Mouse (Mus musculus): ENCODE data around the gene Gm49321. TPM values are rescaled to one million over a fixed set of nuclear protein-coding genes. Genes with fewer than 3 reads are reported as not detected.

The Gm49321 gene
- polyA plus RNA-seq, 1 experiment from 2014 or later = 14.0 TPM

GRCm38 (mm10) chr12:73953420-73954186 lies 16.1 kb downstream of the Gm49321 start:
- DNase-seq (ENCODE audit: extremely low spot score, low spot score) = no peak
- no peaks in the 10 kb centered on the region for H3K9me3 ChIP-seq
- H3K4me1 ChIP-seq = peaks cover 25% of the 10 kb centered on the region
- peaks cover 1% of the 10 kb centered on the region; the same call in 1 of the 2 replicates for H3K36me3 ChIP-seq (replicated peaks)
- peak overlapping the region; percentile 47 for H3K4me3 ChIP-seq
- peaks cover 2% of the 10 kb centered on the region; the same call in 1 of the 2 replicates for H3K27me3 ChIP-seq (ENCODE audit: poor library complexity, severe bottlenecking)
- H3K27ac ChIP-seq = peak overlapping the region; percentile 72; the same call in 1 of the 2 replicates
- 47% methylated on average over 14 of the region's 14 CpGs for WGBS

GRCm38 (mm10) chr12:73954785-73955184 lies 17.3 kb downstream of the Gm49321 start:
- peaks cover 15% of the 10 kb centered on the region for H3K4me1 ChIP-seq
- WGBS = 85% methylated on average over 5 of the region's 5 CpGs
- no peaks in the 10 kb centered on the region for H3K9me3 ChIP-seq
- DNase-seq (ENCODE audit: extremely low spot score, low spot score) = no peak
- H3K36me3 ChIP-seq (replicated peaks) = no peaks in the 10 kb centered on the region
- no peak overlapping the region for H3K4me3 ChIP-seq
- H3K27me3 ChIP-seq (ENCODE audit: poor library complexity, severe bottlenecking) = no peaks in the 10 kb centered on the region
- H3K27ac ChIP-seq = no peak overlapping the region

- DNase-seq (ENCODE audit: extremely low spot score, low spot score) = no peak
- 94% methylated on average over 3 of the region's 3 CpGs for WGBS
- Histone ChIP-seq H3K4me1 (peaks cover 12% of the 10 kb centered on the region), H3K36me3 (replicated peaks) (no peaks in the 10 kb centered on the region), H3K27me3 (ENCODE audit: poor library complexity, severe bottlenecking) (no peaks in the 10 kb centered on the region), H3K9me3 (no peaks in the 10 kb centered on the region), H3K27ac (no peak overlapping the region), H3K4me3 (no peak overlapping the region)
Measured at GRCm38 (mm10) chr12:73957676-73958075, 20.2 kb downstream of the Gm49321 start.

- WGBS = 87% methylated on average over 2 of the region's 2 CpGs
- H3K4me1 ChIP-seq = peaks cover under 1% of the 10 kb centered on the region; the same call in 1 of the 2 replicates
- H3K4me3 ChIP-seq = no peak overlapping the region
- no peak for DNase-seq (ENCODE audit: extremely low spot score, low spot score)
- H3K27ac ChIP-seq = no peak overlapping the region
- H3K27me3 ChIP-seq (ENCODE audit: poor library complexity, severe bottlenecking) = no peaks in the 10 kb centered on the region
- no peaks in the 10 kb centered on the region for H3K36me3 ChIP-seq (replicated peaks)
- no peaks in the 10 kb centered on the region for H3K9me3 ChIP-seq
Measured at GRCm38 (mm10) chr12:73958830-73959229, 21.4 kb downstream of the Gm49321 start.

- 1% methylated on average over 60 of the region's 60 CpGs for WGBS
- H3K27ac ChIP-seq = peak within 1 kb of the TSS; percentile 90
- no peaks in the 10 kb centered on the region for H3K27me3 ChIP-seq (ENCODE audit: poor library complexity, severe bottlenecking)
- peak within 1 kb of the TSS; percentile 89 for H3K4me3 ChIP-seq
- peak; percentile 98 for DNase-seq (ENCODE audit: extremely low spot score, low spot score)
- H3K9me3 ChIP-seq = no peaks in the 10 kb centered on the region
- H3K36me3 ChIP-seq (replicated peaks) = peaks cover 26% of the 10 kb centered on the region
- H3K4me1 ChIP-seq = peaks cover 12% of the 10 kb centered on the region
Measured at GRCm38 (mm10) chr12:73964291-73965281, 27.1 kb downstream of the Gm49321 start, which contains the start of gene Snapc1. Snapc1 (plus strand) TSS chr12:73964481.

- Histone ChIP-seq H3K4me1 (peaks cover 12% of the 10 kb centered on the region), H3K9me3 (peaks cover 11% of the 10 kb centered on the region; the same call in 1 of the 2 replicates), H3K27me3 (ENCODE audit: poor library complexity, severe bottlenecking) (no peaks in the 10 kb centered on the region), H3K27ac (no peak overlapping the region), H3K4me3 (no peak overlapping the region), H3K36me3 (replicated peaks) (peaks cover 71% of the 10 kb centered on the region)
- WGBS = 94% methylated on average over 8 of the region's 8 CpGs
- no peak for DNase-seq (ENCODE audit: extremely low spot score, low spot score)
Measured at GRCm38 (mm10) chr12:73969142-73969541, 31.7 kb downstream of the Gm49321 start.

GRCm38 (mm10) chr12:73974584-73974983 lies 37.1 kb downstream of the Gm49321 start:
- Histone ChIP-seq H3K27ac (no peak overlapping the region), H3K9me3 (peaks cover 11% of the 10 kb centered on the region; the same call in 1 of the 2 replicates), H3K36me3 (replicated peaks) (peaks cover 98% of the 10 kb centered on the region), H3K4me1 (no peaks in the 10 kb centered on the region), H3K4me3 (no peak overlapping the region), H3K27me3 (ENCODE audit: poor library complexity, severe bottlenecking) (no peaks in the 10 kb centered on the region)
- 92% methylated on average over 6 of the region's 6 CpGs for WGBS
- no peak for DNase-seq (ENCODE audit: extremely low spot score, low spot score)

GRCm38 (mm10) chr12:73978144-73978543 lies 40.7 kb downstream of the Gm49321 start:
- H3K9me3 ChIP-seq = no peaks in the 10 kb centered on the region
- no peaks in the 10 kb centered on the region for H3K27me3 ChIP-seq (ENCODE audit: poor library complexity, severe bottlenecking)
- peaks cover 97% of the 10 kb centered on the region for H3K36me3 ChIP-seq (replicated peaks)
- H3K27ac ChIP-seq = no peak overlapping the region
- H3K4me3 ChIP-seq = no peak overlapping the region
- WGBS = 96% methylated on average over 3 of the region's 3 CpGs
- H3K4me1 ChIP-seq = no peaks in the 10 kb centered on the region
- no peak for DNase-seq (ENCODE audit: extremely low spot score, low spot score)

GRCm38 (mm10) chr12:73979667-73980066 lies 42.2 kb downstream of the Gm49321 start:
- peaks cover 97% of the 10 kb centered on the region for H3K36me3 ChIP-seq (replicated peaks)
- no peak overlapping the region for H3K4me3 ChIP-seq
- no peak for DNase-seq (ENCODE audit: extremely low spot score, low spot score)
- no peaks in the 10 kb centered on the region for H3K9me3 ChIP-seq
- H3K4me1 ChIP-seq = no peaks in the 10 kb centered on the region
- 90% methylated on average over 5 of the region's 5 CpGs for WGBS
- H3K27ac ChIP-seq = no peak overlapping the region
- H3K27me3 ChIP-seq (ENCODE audit: poor library complexity, severe bottlenecking) = no peaks in the 10 kb centered on the region

GRCm38 (mm10) chr12:73982533-73982932 lies 45.1 kb downstream of the Gm49321 start:
- WGBS = 91% methylated on average over 14 of the region's 14 CpGs
- H3K27me3 ChIP-seq (ENCODE audit: poor library complexity, severe bottlenecking) = no peaks in the 10 kb centered on the region
- no peaks in the 10 kb centered on the region for H3K9me3 ChIP-seq
- H3K27ac ChIP-seq = no peak overlapping the region
- peaks cover 90% of the 10 kb centered on the region for H3K36me3 ChIP-seq (replicated peaks)
- H3K4me3 ChIP-seq = no peak overlapping the region
- H3K4me1 ChIP-seq = no peaks in the 10 kb centered on the region
- DNase-seq (ENCODE audit: extremely low spot score, low spot score) = no peak

GRCm38 (mm10) chr12:73986299-73986698 lies 48.8 kb downstream of the Gm49321 start:
- Histone ChIP-seq H3K27ac (no peak overlapping the region), H3K36me3 (replicated peaks) (peaks cover 55% of the 10 kb centered on the region), H3K9me3 (no peaks in the 10 kb centered on the region), H3K4me3 (no peak overlapping the region), H3K4me1 (no peaks in the 10 kb centered on the region), H3K27me3 (ENCODE audit: poor library complexity, severe bottlenecking) (no peaks in the 10 kb centered on the region)
- no peak for DNase-seq (ENCODE audit: extremely low spot score, low spot score)
- WGBS = 91% methylated on average over 7 of the region's 7 CpGs

GRCm38 (mm10) chr12:73988393-73989008 lies 51.0 kb downstream of the Gm49321 start:
- Histone ChIP-seq H3K4me3 (no peak overlapping the region), H3K4me1 (no peaks in the 10 kb centered on the region), H3K27ac (no peak overlapping the region), H3K36me3 (replicated peaks) (peaks cover 32% of the 10 kb centered on the region), H3K9me3 (no peaks in the 10 kb centered on the region), H3K27me3 (ENCODE audit: poor library complexity, severe bottlenecking) (peaks cover 4% of the 10 kb centered on the region; the same call in 1 of the 2 replicates)
- DNase-seq (ENCODE audit: extremely low spot score, low spot score) = no peak
- WGBS = 91% methylated on average over 4 of the region's 4 CpGs
